Mouse (Mus musculus): Measurements from ENCODE around the gene Zpr1.
"Not testable (repeated sequence)": the region's sequence is repeated elsewhere in the genome, so short reads cannot be mapped to it uniquely, and the experiment has no call there.

Gene Zpr1

GRCm38 (mm10) chr9:46268343-46268873, 4.5 kb upstream of the Zpr1 start, which contains the start of gene Apoa5:
Gene Apoa5, plus strand, starts transcription at chr9:46268633.
- DNase-seq = no peak

- no peak for DNase-seq
Observed at GRCm38 (mm10) chr9:46269125-46269524, 3.7 kb upstream of the Zpr1 start.

GRCm38 (mm10) chr9:46270782-46271181, 2.1 kb upstream of the Zpr1 start:
- DNase-seq = no peak

GRCm38 (mm10) chr9:46272070-46272469, 794 bp upstream of the Zpr1 start:
- no peak for DNase-seq

GRCm38 (mm10) chr9:46274494-46274893, 1.6 kb downstream of the Zpr1 start:
- DNase-seq = no peak

GRCm38 (mm10) chr9:46282631-46283436, 10.0 kb downstream of the Zpr1 start, which contains the start of gene Bud13:
Gene Bud13, plus strand, starts transcription at chr9:46283008.
- DNase-seq = peak; percentile 93

GRCm38 (mm10) chr9:46298381-46298780, 25.5 kb downstream of the Zpr1 start:
- no peak for DNase-seq

- peak; percentile 50 for DNase-seq
Observed at GRCm38 (mm10) chr9:46302142-46302541, 29.3 kb downstream of the Zpr1 start.

- peak; percentile 19 for DNase-seq
Observed at GRCm38 (mm10) chr9:46309121-46309520, 36.3 kb downstream of the Zpr1 start.

- DNase-seq = peak; percentile 68
Observed at GRCm38 (mm10) chr9:46314507-46314906, 41.6 kb downstream of the Zpr1 start.

- no peak for DNase-seq
Observed at GRCm38 (mm10) chr9:46314921-46315320, 42.1 kb downstream of the Zpr1 start.

- DNase-seq = no peak
Observed at GRCm38 (mm10) chr9:46315807-46316365, 43.0 kb downstream of the Zpr1 start.

- DNase-seq = no peak
Observed at GRCm38 (mm10) chr9:46316388-46316787, 43.5 kb downstream of the Zpr1 start.

- DNase-seq = no peak
Observed at GRCm38 (mm10) chr9:46316909-46317308, 44.0 kb downstream of the Zpr1 start.

- no peak for DNase-seq
Observed at GRCm38 (mm10) chr9:46317957-46318356, 45.1 kb downstream of the Zpr1 start.

- not testable (repeated sequence) for DNase-seq
Observed at GRCm38 (mm10) chr9:46319886-46320285, 47.0 kb downstream of the Zpr1 start, which contains the start of gene 4931429L15Rik. Gene 4931429L15Rik, minus strand, starts transcription at chr9:46319986.

GRCm38 (mm10) chr9:46320461-46320860, 47.6 kb downstream of the Zpr1 start:
- no peak for DNase-seq

- DNase-seq = no peak
Observed at GRCm38 (mm10) chr9:46326694-46327405, 54.0 kb downstream of the Zpr1 start.

- no peak for DNase-seq
Observed at GRCm38 (mm10) chr9:46327706-46328571, 55.1 kb downstream of the Zpr1 start.

GRCm38 (mm10) chr9:46328572-46329249, 55.8 kb downstream of the Zpr1 start:
- DNase-seq = peak; percentile 21

- DNase-seq = peak; percentile 30
Observed at GRCm38 (mm10) chr9:46329250-46329648, 56.4 kb downstream of the Zpr1 start.
